Mouse (Mus musculus): ENCODE measurements around the gene Slit3.

The Slit3 gene

GRCm38 (mm10) chr11:35307992-35308391 lies 187.0 kb downstream of the Slit3 start:
- peak in 1 of 2 experiments; percentile 18 for DNase-seq

- no peak for DNase-seq
Measured at GRCm38 (mm10) chr11:35315449-35316028, 194.5 kb downstream of the Slit3 start.

- DNase-seq = no peak
Measured at GRCm38 (mm10) chr11:35317221-35317620, 196.2 kb downstream of the Slit3 start.

GRCm38 (mm10) chr11:35317775-35318432 lies 196.9 kb downstream of the Slit3 start:
- DNase-seq = no peak

GRCm38 (mm10) chr11:35318433-35319020 lies 197.5 kb downstream of the Slit3 start:
- no peak for DNase-seq

- no peak for DNase-seq
Measured at GRCm38 (mm10) chr11:35320518-35320917, 199.5 kb downstream of the Slit3 start.

GRCm38 (mm10) chr11:35324397-35324796 lies 203.4 kb downstream of the Slit3 start:
- no peak for DNase-seq

- DNase-seq = no peak
Measured at GRCm38 (mm10) chr11:35325131-35325995, 204.3 kb downstream of the Slit3 start.

- DNase-seq = no peak
Measured at GRCm38 (mm10) chr11:35326346-35326745, 205.3 kb downstream of the Slit3 start.

GRCm38 (mm10) chr11:35327899-35328298 lies 206.9 kb downstream of the Slit3 start:
- no peak for DNase-seq

GRCm38 (mm10) chr11:35331476-35331875 lies 210.5 kb downstream of the Slit3 start:
- DNase-seq = no peak

- DNase-seq = no peak
Measured at GRCm38 (mm10) chr11:35336558-35336957, 215.5 kb downstream of the Slit3 start.

GRCm38 (mm10) chr11:35337493-35337892 lies 216.5 kb downstream of the Slit3 start:
- peak in 1 of 2 experiments; percentile 26 for DNase-seq

GRCm38 (mm10) chr11:35337927-35338819 lies 217.1 kb downstream of the Slit3 start:
- DNase-seq = peak; percentile 49 to 58

GRCm38 (mm10) chr11:35340752-35341151 lies 219.7 kb downstream of the Slit3 start:
- peak; percentile 10 to 11 for DNase-seq

GRCm38 (mm10) chr11:35342486-35342885 lies 221.5 kb downstream of the Slit3 start:
- no peak for DNase-seq

- DNase-seq = no peak
Measured at GRCm38 (mm10) chr11:35345696-35346480, 224.9 kb downstream of the Slit3 start.

- DNase-seq = no peak
Measured at GRCm38 (mm10) chr11:35348099-35348498, 227.1 kb downstream of the Slit3 start.

- DNase-seq = no peak
Measured at GRCm38 (mm10) chr11:35350968-35351367, 229.9 kb downstream of the Slit3 start.

- no peak for DNase-seq
Measured at GRCm38 (mm10) chr11:35351376-35351775, 230.4 kb downstream of the Slit3 start.

- DNase-seq = peak in 1 of 2 experiments; percentile 5
Measured at GRCm38 (mm10) chr11:35355811-35356210, 234.8 kb downstream of the Slit3 start.

Measured in kidney, postnatal 36 days (tissue).